Comparison of ENCODE assay signal across 19 mouse cellular contexts in the genomic region with DNA sequence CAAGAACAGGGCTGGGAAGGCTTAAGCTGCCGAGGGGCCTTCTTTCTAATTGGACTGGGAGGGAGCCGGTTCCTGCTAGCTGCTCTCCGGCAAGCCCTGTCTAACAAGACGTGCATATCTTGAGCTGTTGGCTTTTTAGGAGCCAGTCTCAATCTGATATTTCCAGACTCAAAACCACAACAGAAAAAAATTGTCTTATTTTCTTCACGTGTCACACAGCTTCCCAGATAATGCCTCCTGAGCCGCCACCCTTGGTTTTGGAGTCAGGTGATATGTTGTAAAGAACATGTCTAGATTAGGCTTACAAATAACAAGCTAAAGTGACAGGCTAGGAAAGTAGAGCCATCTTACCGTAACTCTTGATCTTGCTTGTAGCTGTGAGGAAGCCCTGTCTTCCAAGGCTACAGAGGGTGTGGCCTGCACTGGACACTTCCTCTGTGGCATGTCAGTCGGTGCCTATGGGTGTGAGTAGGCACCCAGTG. TPM values are rescaled to one million over a fixed set of nuclear protein-coding genes. Genes with fewer than 3 reads are reported as not detected.
A peak's percentile ranks its signal among the peaks of the same experiment; 100 is the strongest.
DNase-seq lines count a peak whose midpoint lies in the region; ATAC-seq and TF ChIP-seq lines count a peak whose summit lies in the region.
"Had no signal": no experiment of that assay in that cellular context is flagged by ENCODE, and none has a peak within 500 bp of the region (broad histone marks: within the 10 kb centered on the region; RNA-seq: fewer than 3 reads in every experiment).

No protein-coding gene starts in this region.

- H3K27me3 ChIP-seq in hindbrain, embryonic 12.5 days, result peaks cover 54% of the 10 kb centered on the region
- no peaks in the 10 kb centered on the region for H3K27me3 ChIP-seq in hindbrain, postnatal 0 days (ENCODE audit: insufficient read depth, low read length)
- no peaks in the 10 kb centered on the region for H3K27me3 ChIP-seq in midbrain, embryonic 15.5 days (replicated peaks)
- no peaks in the 10 kb centered on the region for H3K27me3 ChIP-seq in midbrain, embryonic 11.5 days (ENCODE audit: control insufficient read depth, insufficient read depth, low read length)
- H3K27me3 ChIP-seq in liver, embryonic 11.5 days (replicated peaks; ENCODE audit: control insufficient read depth, insufficient read depth, low read length), result no peaks in the 10 kb centered on the region

- 79% methylated on average over 8 of the region's 8 CpGs for WGBS in hindbrain, embryonic 12.5 days
- 70% methylated on average over 8 of the region's 8 CpGs for WGBS in hindbrain, postnatal 0 days
- 55% methylated on average over 8 of the region's 8 CpGs for WGBS in midbrain, embryonic 15.5 days
- 82% methylated on average over 8 of the region's 8 CpGs for WGBS in midbrain, embryonic 11.5 days
- WGBS in liver, embryonic 11.5 days, result 38% methylated on average over 8 of the region's 8 CpGs

- intact Hi-C loops in gastrocnemius, adult 2 months (cut with DNase I), result no loop called here

- no peak overlapping the region for H3K4me2 ChIP-seq in hindbrain, embryonic 12.5 days (replicated peaks)
- H3K4me2 ChIP-seq in hindbrain, postnatal 0 days (ENCODE audit: low read depth, low read length), result no peak overlapping the region
- no peak overlapping the region for H3K4me2 ChIP-seq in midbrain, embryonic 15.5 days
- no peak overlapping the region for H3K4me2 ChIP-seq in midbrain, embryonic 11.5 days
- H3K4me2 ChIP-seq in liver, embryonic 11.5 days, result peak overlapping the region; percentile 6; the same call in 1 of the 2 replicates

- DNase-seq in hindbrain, postnatal 0 days (ENCODE audit: low spot score), result no peak
- no peak for DNase-seq in midbrain, embryonic 11.5 days (ENCODE audit: low spot score, missing footprints)
- no peak for DNase-seq in liver, embryonic 11.5 days (ENCODE audit: low spot score)
- DNase-seq in gastrocnemius, adult 2 months, result no peak
- DNase-seq in kidney, postnatal 14 days, result no peak
- DNase-seq: adrenal gland, postnatal 10 days; cerebellum, adult 9-11 months; forebrain, postnatal 0 days; gastrocnemius, postnatal 10 days; kidney, adult 8-10 months; left cerebral cortex, postnatal 4 days; lung, adult 2 months; thymus, adult 2 months had no signal

- peaks cover 24% of the 10 kb centered on the region for H3K4me1 ChIP-seq in hindbrain, embryonic 12.5 days
- H3K4me1 ChIP-seq in hindbrain, postnatal 0 days (ENCODE audit: insufficient read depth, low read length), result peaks cover 15% of the 10 kb centered on the region; the same call in 1 of the 2 replicates
- peaks cover 24% of the 10 kb centered on the region for H3K4me1 ChIP-seq in midbrain, embryonic 15.5 days
- H3K4me1 ChIP-seq in midbrain, embryonic 11.5 days (ENCODE audit: control insufficient read depth, insufficient read depth, low read length), result no peaks in the 10 kb centered on the region; the same call in 1 of the 2 replicates
- H3K4me1 ChIP-seq in liver, embryonic 11.5 days (replicated peaks; ENCODE audit: control insufficient read depth, insufficient read depth, low read length), result peaks cover 12% of the 10 kb centered on the region

- TF ChIP-seq CTCF in hindbrain, postnatal 0 days (IDR thresholded peaks at IDR 0.05; ENCODE audit: low read depth), result no peak
- TF ChIP-seq CTCF in gastrocnemius, adult 2 months (IDR thresholded peaks at IDR 0.05), result no peak

- H3K9me3 ChIP-seq in hindbrain, embryonic 12.5 days (replicated peaks), result no peaks in the 10 kb centered on the region
- no peaks in the 10 kb centered on the region for H3K9me3 ChIP-seq in hindbrain, postnatal 0 days (ENCODE audit: low read length)
- no peaks in the 10 kb centered on the region for H3K9me3 ChIP-seq in midbrain, embryonic 15.5 days
- no peaks in the 10 kb centered on the region for H3K9me3 ChIP-seq in midbrain, embryonic 11.5 days (ENCODE audit: control insufficient read depth, low read length)
- no peaks in the 10 kb centered on the region for H3K9me3 ChIP-seq in liver, embryonic 11.5 days (ENCODE audit: control insufficient read depth, low read length)

- no peak for ATAC-seq in hindbrain, embryonic 12.5 days (ENCODE audit: low FRiP score)
- no peak for ATAC-seq in hindbrain, postnatal 0 days
- ATAC-seq in midbrain, embryonic 15.5 days (replicated peaks), result no peak
- no peak for ATAC-seq in midbrain, embryonic 11.5 days (ENCODE audit: low FRiP score)
- ATAC-seq in liver, embryonic 11.5 days (replicated peaks; ENCODE audit: low FRiP score), result peak; percentile 67
- peak; percentile 67 for ATAC-seq in megakaryocyte progenitor cell, adult 5-6 weeks (replicated peaks; ENCODE audit: poor library complexity)
- ATAC-seq: CD4-positive, CD25-positive, alpha-beta regulatory T cell, adult 4 months; forebrain, postnatal 0 days; inflammation-experienced regulatory T-cells, adult 6 months had no signal

- no peak overlapping the region for H3K9ac ChIP-seq in hindbrain, embryonic 12.5 days
- no peak overlapping the region for H3K9ac ChIP-seq in hindbrain, postnatal 0 days (replicated peaks; ENCODE audit: low read length)
- H3K9ac ChIP-seq in midbrain, embryonic 15.5 days, result no peak overlapping the region
- H3K9ac ChIP-seq in midbrain, embryonic 11.5 days (ENCODE audit: low read length), result no peak overlapping the region
- no peak overlapping the region for H3K9ac ChIP-seq in liver, embryonic 11.5 days (ENCODE audit: low read depth, low read length)
- H3K9ac ChIP-seq: forebrain, postnatal 0 days had no signal

- 0 out of 2 replicates have a peak overlapping the region, but pooled peaks have one; percentile 2 for H3K27ac ChIP-seq in hindbrain, embryonic 12.5 days
- H3K27ac ChIP-seq in hindbrain, postnatal 0 days, result no peak overlapping the region
- H3K27ac ChIP-seq in midbrain, embryonic 15.5 days, result peak overlapping the region; percentile 7
- no peak overlapping the region for H3K27ac ChIP-seq in midbrain, embryonic 11.5 days (ENCODE audit: low read depth, low read length)
- H3K27ac ChIP-seq in liver, embryonic 11.5 days (ENCODE audit: low read depth, low read length), result no peak overlapping the region
- H3K27ac ChIP-seq in gastrocnemius, adult 2 months, result no peak overlapping the region
- H3K27ac ChIP-seq: macrophage had no signal

- H3K36me3 ChIP-seq in hindbrain, embryonic 12.5 days, result no peaks in the 10 kb centered on the region
- no peaks in the 10 kb centered on the region for H3K36me3 ChIP-seq in hindbrain, postnatal 0 days (ENCODE audit: insufficient read depth, low read length)
- H3K36me3 ChIP-seq in midbrain, embryonic 15.5 days (replicated peaks), result no peaks in the 10 kb centered on the region
- H3K36me3 ChIP-seq in midbrain, embryonic 11.5 days (ENCODE audit: control insufficient read depth, insufficient read depth, low read length), result no peaks in the 10 kb centered on the region
- no peaks in the 10 kb centered on the region; the same call in 1 of the 2 replicates for H3K36me3 ChIP-seq in liver, embryonic 11.5 days (ENCODE audit: control insufficient read depth, insufficient read depth, low read length)

- H3K4me3 ChIP-seq in hindbrain, embryonic 12.5 days, result no peak overlapping the region
- no peak overlapping the region for H3K4me3 ChIP-seq in hindbrain, postnatal 0 days (ENCODE audit: low read length)
- no peak overlapping the region for H3K4me3 ChIP-seq in midbrain, embryonic 15.5 days
- H3K4me3 ChIP-seq in midbrain, embryonic 11.5 days (ENCODE audit: low read depth, low read length), result no peak overlapping the region
- H3K4me3 ChIP-seq in liver, embryonic 11.5 days (ENCODE audit: low read depth, low read length), result no peak overlapping the region
- no peak overlapping the region for H3K4me3 ChIP-seq in gastrocnemius, adult 2 months

RNA-seq across cellular contexts. Expression of a gene that starts 56.7 kb away (rescaled TPM):
- 82.3 and 83.7 TPM in 2 replicates for polyA plus RNA-seq in hindbrain, embryonic 12.5 days (2016; fragmentation: Nextera tagmentation; extraction: Ambion mirVana)
- total RNA-seq in hindbrain, postnatal 0 days (2014; rRNA removed), result 28.7 and 30.3 TPM in 2 replicates
- 42.7 and 45.4 TPM in 2 replicates for polyA plus RNA-seq in hindbrain, postnatal 0 days (2015; fragmentation: Nextera tagmentation; extraction: Ambion mirVana)
- 68.0 and 68.2 TPM in 2 replicates for polyA plus RNA-seq in midbrain, embryonic 15.5 days (2015; fragmentation: Nextera tagmentation; extraction: Ambion mirVana)
- polyA plus RNA-seq in midbrain, embryonic 11.5 days (2014; fragmentation: Nextera tagmentation; extraction: Ambion mirVana), result 98.8 and 109 TPM in 2 replicates
- 56.3 and 65.0 TPM in 2 replicates for polyA plus RNA-seq in liver, embryonic 11.5 days (2014; fragmentation: Nextera tagmentation; extraction: Ambion mirVana)
- 22.5 and 26.0 TPM in 2 replicates for total RNA-seq in megakaryocyte progenitor cell, adult 5-6 weeks (2015)
- total RNA-seq in megakaryocyte progenitor cell, adult 5-6 weeks (2017), result 44.0 and 52.0 TPM in 2 replicates
- total RNA-seq in gastrocnemius, adult 2 months (2021), result 1 to 10 TPM; 7.9 to 9.8 TPM

Comparison
In these comparisons a context has a peak if more than half of its experiments do, and no peak if none do; other contexts are left out.
1. H3K27ac ChIP-seq: peak in hindbrain, embryonic 12.5 days (single experiment) and midbrain, embryonic 15.5 days (single experiment); none in hindbrain, postnatal 0 days (single experiment), midbrain, embryonic 11.5 days (single experiment), liver, embryonic 11.5 days (single experiment) and gastrocnemius, adult 2 months (single experiment).
2. ATAC-seq: peak in liver, embryonic 11.5 days (single experiment) and megakaryocyte progenitor cell, adult 5-6 weeks (single experiment); none in hindbrain, embryonic 12.5 days (single experiment), hindbrain, postnatal 0 days (single experiment), midbrain, embryonic 15.5 days (single experiment) and midbrain, embryonic 11.5 days (single experiment).